Mouse (Mus musculus) 3T3-L1 (cell line): Measurements from ENCODE around the gene Hint2.

Experiments
- DNase-seq: peaks from one replicate; pipeline ENCODE4 v3.0.0-alpha.2; 2015; ENCODE audit warnings: low read depth, low spot score

Gene Hint2

DNA sequence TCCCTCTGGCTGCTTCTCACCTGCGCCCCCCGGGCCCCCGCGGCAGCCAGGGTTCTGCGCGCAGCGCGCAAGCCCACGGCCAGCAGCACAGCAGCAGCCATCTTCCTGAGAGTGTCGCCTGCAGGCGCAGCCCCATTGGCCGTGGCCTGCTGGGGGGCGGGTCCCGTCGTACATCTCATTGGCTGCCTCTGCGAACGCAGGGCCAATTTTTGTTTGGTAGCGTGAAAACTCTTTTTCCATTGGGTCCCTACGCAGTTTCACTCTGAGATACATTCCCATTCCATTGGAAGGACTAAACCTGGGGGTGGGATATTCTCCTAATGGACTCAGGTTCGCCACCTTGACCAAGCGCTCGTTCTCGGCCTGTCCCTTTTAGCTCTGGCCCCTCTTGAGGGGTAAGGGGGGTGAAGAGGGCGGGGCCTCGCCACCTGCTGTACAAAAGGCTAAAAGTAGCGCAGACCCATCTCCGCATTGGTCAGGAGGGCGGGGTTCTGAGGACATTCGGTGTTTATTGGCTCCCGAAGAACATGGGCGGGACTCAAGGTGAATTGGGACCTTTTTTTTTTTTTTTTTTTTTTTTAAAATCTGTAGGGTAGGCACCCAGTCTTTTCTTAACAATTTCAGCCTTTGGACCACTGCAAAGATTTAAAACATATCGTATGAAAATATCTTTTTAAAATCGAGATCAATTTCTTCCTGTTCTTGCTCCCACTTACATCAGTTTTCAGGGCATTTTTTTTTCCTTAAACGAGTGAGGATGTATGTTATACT, at the start of gene Hint2:
Hint2 (minus strand) TSS at position 128 of the 771 bp plus-strand sequence.
- DNase-seq = peak; percentile 98

DNA sequence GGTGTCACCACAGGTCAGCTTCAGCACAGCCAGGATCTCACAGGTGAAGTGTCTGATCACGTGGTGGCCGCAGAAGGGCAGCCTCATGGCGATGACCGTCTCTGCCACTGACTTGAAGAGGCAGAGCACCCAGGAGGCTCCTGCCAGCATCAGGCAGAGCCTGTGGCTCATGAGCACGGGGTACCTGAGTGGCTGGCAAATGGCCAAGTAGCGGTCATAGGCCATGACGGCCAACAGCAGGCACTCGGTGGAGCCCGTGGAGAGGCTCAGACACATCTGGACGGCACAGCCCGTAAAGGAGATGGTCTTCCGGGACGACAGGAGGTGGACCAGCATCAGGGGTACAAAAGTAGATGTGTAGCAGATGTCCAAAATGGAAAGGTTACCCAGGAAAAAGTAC, 49.7 kb upstream of the Hint2 start:
- DNase-seq = no peak

DNA sequence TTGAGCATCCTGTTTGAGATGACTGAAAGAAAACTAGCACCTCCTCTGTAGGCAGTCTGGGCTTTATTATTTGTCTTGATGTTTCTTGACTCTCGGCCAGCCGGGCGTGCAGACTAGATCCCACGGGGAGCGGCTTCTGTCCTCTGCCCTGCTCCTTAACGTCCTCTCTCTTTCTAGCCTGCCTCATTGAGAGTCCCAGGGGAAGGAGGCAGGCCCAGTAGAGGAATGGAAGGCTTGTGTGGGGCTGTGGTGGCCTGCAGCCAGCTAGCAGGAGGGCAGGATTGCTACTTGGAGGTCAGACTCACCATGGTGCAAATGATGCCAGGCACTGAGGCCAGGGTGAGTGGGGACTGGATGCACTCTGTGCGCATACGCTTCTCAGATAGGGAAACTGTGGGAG, 47.6 kb upstream of the Hint2 start:
- no peak for DNase-seq

DNA sequence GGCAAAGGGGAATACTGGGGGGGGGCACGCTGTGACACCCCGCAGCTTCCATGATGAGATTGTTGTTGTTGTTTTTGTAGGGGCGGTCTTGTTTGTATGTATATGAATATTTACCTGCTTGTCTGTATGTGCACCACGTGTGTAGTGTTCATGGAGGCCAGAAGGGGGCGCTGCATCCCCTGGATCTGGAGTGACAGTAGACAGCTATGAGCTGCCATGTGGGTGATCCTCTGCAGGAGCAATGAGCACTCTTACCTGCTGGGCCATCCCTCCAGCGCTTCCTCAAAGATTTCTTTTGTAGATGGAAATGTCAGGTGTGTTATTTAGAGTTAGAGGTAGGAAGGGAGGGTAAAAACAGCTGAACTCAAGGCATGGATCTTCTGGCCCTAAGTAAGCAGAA, 47.2 kb upstream of the Hint2 start:
- DNase-seq = no peak

DNA sequence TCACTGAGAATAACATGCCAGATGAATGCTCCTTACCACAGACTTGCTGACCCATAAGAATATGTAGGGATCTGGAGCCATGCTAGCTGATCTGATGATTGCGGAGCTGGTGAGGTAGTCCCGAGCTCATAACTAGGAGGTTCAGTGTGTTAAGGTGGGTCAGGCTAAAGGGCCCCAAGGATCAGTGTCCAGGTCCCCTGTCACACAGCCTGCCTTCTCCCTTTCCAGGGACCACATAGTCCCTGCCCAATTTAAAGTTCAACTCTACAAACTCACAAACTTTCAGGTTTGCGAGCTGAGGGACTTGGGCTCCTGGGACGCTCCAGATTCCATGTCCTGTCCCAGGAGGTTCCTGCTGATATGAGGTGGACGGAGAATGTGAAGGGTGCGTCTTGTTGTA, 44.4 kb upstream of the Hint2 start, which contains the start of gene Olfr70:
Olfr70 (minus strand) TSS at position 101 of the 400 bp plus-strand sequence.
- DNase-seq = no peak

DNA sequence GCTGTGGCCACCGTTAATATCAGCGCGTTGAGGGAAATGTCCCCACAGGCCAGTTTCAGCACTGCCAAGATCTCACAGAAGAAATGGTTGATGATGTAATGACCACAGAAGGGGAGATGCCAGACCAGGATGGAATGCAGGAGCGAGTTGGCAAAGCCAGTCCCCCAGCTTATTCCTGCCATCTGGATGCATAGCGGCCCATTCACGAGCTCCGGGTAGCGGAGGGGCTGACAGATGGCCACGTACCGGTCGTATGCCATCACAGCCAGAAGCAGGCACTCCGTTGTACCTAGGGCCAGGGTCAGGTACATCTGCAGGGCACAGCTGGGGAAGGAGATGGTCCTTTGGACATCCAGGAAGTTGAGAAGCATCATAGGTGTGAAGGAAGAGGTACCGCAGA, 40.3 kb upstream of the Hint2 start:
- peak; percentile 50 for DNase-seq

DNA sequence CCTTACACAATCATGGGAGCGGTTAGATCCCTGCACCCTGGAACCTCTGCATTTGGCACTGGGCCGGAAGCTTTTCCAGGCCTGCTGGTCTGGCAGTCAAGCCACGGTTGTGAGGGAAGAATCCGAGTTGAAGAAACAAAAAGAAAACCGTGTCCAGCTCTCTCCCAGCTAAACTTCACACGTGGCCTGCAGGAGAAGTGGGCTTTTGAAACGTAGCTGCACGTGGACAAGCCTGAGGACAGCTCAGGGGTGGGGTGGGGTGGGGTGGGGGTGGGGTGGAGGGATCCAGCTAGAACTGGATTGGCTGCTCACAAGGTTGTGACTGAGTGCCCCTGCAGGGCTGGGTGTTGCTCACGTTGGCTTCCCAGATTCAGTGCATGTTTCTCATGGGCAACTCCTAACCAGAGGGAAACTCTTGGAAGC, 39.0 kb upstream of the Hint2 start:
- DNase-seq = no peak

DNA sequence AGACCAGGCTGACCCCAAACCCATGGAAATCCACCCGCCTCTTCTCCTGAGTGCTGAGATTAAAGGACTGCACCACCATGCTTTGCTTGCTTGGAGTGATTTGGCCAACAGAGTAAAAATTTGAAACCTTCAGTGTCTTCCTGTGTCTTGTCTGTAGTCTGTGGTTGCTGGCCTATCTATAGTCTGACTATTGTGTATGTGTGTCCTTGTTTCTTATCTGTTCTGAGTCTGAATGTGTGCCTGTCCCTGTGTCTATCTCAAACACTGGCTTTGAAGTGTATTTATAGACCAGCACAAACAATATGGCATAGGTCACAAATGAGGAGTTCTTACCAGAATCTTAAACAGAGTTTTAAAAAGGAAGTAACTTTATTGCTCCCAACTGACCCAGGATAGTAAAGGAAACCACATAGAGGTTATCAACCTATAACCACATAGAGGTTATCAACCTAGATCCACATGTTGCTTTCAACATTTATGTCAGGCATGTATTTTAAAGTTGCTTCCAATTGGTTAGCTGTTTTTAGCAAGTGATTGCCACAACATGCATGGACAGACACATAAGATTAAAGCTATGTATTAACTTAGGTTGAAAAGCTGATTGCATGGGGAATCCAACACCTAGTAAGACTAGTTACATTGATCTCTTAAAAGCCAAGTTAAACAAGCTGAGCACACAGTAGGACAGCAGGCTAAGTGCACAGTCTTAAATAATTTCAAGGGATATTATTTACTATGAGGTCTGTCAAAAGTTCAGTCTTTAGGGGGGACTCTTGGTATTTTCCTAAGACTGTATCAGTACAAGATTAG, 38.4 kb upstream of the Hint2 start:
- DNase-seq = no peak

DNA sequence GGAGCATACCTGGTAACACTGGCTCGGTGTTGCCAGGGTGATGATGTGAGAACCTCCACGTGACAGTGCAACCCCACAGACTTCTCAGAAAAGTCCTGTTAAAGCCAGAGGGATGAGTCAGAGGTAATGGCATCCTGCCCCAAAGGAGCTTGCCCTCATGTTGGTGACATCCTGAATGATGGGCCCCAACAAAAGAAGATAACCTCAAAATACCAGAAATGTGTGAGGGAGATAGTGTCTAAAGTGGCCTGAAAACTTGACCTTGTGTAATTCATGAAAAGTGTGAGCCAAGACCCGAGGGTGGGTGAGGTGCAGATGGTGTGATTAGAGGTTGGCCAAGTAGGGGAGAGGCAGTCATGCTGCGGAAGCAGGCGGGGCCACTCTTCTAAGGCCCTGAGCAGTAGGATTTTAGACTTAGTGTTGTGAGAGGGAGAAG, 37.6 kb upstream of the Hint2 start:
- DNase-seq = peak; percentile 83

DNA sequence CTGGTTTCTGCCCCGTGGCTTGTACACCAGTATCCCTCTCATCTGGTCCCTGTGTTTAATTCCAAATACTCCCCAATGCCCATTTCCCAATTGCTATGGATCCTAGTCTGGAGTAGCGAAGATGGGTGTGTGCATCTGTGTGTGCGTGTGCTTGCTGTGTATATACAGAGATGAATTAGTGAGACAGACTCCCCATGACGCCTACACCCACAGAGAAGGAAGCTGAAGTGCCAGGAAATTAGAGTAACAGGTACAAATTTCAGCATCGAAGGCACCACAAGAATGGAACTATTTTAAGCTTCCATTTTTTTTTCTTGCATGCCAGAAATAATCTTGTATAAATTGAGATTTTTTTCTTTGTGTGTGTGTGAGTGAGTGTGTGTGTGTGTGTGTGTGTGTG, 34.8 kb upstream of the Hint2 start:
- no peak for DNase-seq

DNA sequence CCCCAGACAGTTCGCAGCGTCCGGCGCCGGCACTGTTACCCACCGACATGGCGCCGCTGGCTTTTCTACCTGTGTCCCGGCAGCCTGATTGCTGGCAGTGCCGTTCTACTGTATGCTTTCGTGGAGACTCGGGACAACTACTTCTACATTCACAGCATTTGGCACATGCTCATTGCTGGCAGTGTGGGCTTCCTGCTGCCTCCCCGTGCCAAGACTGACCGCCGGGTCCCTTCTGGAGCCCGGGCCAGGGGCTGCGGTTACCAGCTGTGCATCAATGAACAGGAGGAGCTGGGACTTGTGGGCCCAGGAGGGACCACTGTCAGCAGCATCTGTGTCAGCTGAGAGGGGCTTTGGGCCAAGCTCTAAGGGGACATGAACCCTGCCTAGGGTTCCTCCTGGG, 33.8 kb upstream of the Hint2 start:
- no peak for DNase-seq

DNA sequence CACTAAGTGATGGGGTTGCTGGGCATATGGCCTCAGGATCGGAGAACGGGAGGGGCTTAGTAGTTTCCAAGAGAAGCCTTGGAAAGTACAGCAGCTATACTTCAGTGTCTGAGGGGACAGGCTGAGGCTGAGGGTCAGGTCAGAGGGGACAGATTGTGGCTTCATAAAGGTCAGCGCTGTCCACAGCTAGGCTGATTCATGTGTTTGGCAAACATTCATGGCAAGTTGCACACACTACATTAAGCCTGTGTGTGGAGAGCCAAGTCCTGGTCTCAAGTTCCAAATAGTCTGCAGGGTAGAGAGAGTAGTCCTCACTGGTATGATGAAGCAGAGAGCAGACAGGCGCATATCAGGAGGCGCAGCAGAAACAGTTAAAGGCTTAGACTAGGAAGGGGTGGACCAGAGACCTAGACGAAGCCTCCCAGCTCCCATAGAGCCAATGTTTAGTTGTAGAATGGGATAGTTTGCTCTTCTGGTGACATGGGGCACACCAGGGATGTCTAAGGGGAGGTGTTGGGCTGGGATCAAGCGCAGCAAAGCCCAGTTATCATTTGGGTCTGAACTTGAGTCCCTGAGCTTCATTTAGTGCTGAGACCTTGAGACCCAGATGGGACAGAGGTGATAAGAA, 23.3 kb upstream of the Hint2 start:
- peak; percentile 73 for DNase-seq

DNA sequence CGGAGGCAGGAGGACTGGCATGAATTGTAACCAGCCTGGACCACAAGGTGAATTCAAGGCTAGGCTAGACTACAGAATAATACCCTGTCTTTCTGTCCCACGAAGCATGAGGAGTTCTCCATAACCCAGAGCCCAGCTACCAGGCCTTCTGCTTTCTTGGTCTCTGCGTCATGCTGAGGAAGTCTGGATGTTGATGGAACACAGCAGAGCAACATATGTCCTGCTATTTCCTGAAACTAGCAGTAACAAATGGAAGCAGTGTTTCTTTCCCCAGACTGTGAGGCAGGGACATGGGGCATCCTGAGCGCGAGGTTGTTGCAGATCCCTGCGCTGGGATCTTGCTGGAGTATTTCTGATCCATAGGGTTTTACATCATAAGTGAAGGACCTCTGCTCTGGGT, 22.3 kb upstream of the Hint2 start:
- DNase-seq = no peak

DNA sequence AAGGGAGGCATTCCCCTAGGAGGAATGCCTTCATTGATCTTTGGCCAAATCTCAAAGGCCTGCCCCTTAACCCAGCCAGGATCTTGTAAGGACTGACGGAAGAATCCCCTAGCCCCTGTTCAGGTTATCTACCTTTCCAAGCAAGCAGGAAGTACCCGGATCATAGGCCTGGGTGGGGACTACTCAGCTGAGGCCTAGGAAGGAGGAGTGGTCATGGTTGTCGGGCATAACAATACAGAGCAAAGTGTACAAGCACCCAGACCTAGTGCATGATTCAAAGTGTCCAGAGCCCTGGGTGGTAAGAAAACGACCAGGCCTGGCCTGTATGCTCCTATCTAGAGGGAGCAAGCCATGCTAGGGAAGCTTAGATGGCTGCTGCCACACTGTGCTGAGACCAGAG, 19.3 kb upstream of the Hint2 start:
- no peak for DNase-seq

DNA sequence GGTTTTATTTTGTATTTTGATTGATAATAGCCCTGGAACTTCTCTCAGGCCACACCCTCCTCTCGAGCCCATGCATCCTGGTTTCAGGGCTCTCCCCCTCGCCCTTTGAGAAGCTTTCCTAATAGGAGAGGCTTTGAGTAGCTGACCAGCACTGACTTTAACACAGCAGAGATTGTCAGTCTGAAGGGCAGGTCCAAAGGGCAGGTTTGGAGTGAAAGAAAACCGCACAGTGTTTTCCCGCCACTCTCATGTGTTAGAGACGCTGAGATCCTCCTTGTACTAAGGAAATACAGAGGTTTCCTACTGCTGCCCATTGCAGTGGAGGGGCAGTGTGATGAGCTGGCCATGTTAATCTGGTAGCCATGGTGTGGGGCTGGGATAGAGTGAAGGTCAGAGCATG, 18.7 kb upstream of the Hint2 start:
- no peak for DNase-seq

DNA sequence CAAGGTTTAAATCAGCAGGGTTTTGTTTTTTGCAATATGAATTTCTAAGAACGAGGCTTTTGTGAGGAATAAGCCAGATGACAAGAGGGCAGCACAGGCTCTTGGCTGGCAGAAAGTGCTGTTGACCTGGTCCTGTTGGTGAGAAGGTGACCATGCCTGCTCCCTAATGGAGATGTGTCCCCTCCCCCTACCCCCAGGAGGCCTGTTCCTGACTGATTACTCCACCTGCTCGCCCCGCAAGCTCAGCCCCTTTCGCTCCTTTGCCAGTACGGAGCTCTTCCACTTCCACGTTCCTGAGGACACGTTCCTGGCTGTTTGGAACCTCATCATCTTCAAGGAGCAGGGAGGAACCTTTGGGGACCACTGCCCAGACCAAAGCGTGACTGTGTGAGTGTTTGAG, 17.4 kb upstream of the Hint2 start:
- DNase-seq = no peak

DNA sequence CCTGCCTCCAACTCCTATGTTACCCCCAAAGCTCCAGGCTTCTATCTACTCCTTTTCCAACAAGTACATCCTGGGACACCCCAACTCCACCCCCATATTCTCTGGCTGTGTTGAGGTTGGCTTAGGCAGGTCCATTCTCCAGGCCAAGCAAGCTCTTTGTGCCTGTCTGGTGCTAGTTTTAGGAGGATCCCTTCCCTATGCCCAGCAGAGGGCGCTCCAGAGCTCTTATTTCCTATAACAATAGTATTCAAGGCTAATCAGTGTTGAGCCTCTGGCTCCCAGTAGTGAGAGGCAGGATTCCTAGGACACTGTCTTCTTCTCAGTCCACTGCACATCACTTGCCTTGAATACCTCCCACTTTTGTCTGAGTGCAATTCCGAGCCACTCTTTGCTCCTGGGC, 15.8 kb upstream of the Hint2 start:
- peak; percentile 96 for DNase-seq

DNA sequence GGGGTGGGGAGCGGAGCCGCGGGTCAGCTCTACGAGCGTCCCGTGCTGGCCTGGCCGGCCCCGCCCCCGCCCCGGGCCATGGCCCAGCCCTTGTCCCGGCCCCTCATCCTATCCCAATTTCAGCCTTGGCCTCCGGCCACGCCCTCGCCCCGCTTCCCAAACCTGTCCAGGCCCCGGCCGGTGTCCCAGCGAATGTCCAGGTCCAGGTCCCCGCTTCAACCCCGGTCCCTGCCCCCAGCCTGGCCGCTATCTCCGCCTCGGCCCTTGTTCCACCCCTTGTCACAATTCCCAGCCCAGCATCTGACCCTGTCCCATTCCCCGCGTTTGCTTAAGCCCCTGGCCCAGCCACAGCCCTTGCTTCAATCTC, 13.1 kb upstream of the Hint2 start:
- peak; percentile 49 for DNase-seq

DNA sequence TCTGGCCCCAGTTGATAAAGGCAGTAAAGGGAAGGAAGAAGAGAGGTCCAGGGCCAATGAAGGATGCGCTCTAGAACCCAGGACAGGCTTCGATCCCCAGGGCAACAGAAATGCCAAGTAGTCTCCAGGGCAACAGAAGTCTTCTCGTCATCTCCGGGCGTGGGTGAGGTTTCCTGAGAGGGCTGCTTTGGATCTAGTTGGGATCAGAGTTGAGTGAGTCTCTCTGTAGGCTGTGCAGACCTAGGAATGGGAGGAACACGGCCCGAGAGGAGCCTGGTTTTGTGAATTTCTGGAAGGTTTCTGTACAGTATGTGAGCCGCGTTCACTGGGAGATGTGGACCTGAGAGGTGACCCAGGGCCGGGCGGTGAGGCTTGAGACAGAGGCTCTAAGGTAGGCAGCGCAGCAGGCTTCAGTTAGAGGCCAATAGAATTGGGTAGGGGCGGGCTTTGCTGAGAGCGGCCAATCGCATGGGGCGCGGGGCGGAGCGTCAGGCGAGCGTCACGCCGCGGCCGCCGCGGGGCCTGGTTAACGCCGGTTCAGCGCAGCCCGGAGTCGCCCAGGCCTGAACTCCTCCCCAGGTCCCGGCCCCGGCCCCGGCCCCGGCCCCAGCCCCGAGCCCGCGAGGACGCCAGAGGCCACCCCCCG, 12.6 kb upstream of the Hint2 start, which contains the start of the genes Tmem8b and Fam221b:
Tmem8b (plus strand) TSS at position 190 of the 646 bp plus-strand sequence.
Fam221b (minus strand) TSS at position 364 of the 646 bp plus-strand sequence.
- DNase-seq = peak; percentile 80

DNA sequence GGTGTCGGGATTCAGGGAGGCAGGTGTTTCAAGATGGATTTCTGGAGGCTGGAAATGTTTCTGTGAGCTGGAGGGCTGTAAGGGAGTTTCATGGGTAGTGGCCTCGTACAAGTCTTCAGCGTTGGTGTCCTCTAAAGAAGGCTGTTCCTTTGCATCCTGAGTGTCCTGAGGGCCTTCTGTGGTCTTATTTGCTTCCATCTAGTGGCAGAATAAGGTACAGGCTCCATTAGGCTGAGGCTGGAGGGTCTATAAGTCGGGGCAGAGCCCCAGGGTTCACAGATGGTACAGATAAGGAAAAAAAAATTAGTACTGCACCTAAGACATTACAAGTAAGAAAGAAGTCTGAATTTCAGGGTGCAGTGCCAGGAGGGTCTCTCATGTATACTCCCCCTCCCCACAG, 10.1 kb upstream of the Hint2 start:
- DNase-seq = peak; percentile 46

DNA sequence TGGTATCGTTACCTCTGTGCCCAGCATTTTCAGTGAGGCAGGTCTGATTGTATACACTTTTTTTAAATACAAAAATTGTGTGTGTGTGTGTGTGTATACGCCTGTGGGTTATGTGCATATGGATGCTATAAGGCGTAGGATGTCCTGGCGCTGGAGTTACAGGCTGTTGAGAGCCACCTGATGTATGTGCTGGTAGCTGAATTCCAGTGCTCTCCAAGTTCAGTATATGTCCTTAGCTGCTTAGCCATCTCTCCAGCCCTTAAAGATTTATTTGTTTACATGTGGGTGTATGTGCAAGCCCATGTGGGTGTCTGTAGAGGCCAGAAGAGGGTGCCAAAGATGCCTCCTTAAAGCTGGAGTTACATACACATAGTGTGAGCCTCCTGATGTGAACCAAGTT, 880 bp upstream of the Hint2 start:
- DNase-seq = peak; percentile 56
